Mouse (Mus musculus): ENCODE measurements around the gene Med11.
A peak's percentile ranks its signal among the peaks of the same experiment; 100 is the strongest.
"Not testable (repeated sequence)": the region's sequence is repeated elsewhere in the genome, so short reads cannot be mapped to it uniquely, and the experiment has no call there.

Med11 gene

DNA sequence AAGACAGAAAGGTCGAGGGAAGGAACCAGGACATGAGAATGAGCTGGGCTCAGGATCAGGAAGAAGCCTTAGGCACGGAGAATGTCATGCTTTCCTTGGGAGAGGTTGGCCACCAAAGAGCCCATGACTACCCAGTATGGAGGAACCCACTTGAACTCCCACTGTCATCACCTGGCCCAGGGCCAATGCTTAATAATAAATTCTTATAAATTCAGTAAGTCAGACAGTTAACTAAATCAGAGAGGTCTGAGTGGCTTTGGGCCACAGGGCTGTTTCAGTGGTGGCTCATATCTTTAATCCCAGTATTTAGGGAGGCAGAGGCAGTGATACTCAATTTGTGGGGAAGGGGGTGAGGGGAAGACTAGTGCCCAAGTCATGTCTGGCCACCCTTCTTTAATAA lies 793 bp upstream of the Med11 start:
- no peak for DNase-seq

DNA sequence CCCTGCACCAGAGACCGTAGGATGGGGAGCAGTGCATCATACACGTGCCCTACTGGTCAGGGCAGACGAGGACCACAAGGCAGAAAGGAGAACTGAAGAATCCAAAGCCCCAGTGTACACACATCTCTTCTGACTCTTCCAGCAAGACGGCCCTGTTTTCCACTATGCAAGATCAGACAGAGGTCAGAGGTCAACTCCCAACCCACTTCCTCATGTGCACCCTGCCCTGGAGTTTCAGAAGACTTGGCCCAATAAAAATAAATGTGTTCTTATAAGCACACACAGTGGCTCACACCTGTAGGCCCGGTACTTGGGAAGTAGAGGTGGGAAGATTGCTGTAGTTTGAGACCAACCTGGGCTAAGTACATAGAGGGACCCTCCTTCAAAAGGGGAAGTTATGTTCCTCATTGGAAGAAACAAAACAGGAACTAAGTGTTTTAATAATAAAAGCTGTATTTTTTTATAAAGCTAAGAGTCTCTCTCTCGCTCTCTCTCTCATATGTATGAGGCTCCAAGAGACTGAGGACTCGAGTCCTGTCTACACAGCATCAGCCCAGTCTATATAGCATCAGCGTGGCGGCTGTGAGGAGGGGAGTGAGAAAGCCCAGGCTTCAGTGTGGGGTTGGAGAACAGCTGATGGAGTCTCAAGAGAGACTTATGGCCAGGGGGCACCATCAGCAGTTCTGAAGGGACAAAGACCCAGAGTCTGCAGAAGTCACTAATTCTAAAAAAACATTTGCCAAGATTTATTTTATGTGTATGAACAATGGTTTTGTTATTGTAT lies 1.7 kb downstream of the Med11 start:
- DNase-seq: no peak

DNA sequence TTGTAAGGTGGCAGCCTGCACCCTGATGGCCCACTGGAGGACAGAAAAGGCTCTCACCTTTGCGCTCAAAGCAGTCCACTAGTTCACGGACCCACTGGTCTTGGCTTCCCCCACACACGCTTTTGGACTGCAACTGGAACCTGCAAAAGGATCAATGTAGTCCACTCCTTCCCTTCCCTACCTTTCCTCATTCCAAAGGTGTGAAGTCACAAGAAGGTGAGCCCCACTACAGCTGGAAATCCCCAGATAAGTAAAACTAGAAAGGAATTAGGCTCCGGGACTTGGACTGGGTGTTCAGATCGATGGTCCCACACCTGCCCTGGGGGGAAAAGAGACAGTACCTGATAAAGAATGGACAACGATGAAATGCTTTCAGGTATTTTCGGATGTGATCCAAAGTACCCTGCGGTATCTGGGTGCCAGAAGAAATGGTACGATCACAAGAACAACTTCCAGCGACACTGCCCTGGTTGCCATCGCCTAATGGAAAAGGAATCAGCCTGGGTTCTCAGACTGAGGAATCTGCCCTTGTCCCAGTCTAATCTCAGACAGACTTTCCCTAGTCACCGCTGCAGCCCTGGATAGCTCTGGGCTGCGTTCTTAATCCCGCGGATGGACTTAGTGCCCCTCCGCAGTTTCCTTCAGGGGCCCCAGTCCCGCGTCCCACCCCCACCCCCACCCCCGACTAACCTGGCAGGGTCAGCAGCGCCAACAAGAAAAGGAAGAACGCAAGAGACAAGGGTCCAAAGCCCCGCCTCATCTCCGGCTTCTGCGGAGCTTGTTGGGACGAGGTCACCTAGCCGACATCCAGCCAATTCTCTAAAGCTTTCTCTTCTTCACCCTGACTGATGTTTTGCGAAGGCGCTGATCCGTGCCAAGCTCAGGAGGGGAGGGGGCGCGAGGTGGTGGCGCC lies 7.2 kb downstream of the Med11 start, which contains the start of gene Zmynd15:
Gene Zmynd15, plus strand, starts transcription at position 746 of the 913 bp plus-strand sequence.
- no peak for DNase-seq

DNA sequence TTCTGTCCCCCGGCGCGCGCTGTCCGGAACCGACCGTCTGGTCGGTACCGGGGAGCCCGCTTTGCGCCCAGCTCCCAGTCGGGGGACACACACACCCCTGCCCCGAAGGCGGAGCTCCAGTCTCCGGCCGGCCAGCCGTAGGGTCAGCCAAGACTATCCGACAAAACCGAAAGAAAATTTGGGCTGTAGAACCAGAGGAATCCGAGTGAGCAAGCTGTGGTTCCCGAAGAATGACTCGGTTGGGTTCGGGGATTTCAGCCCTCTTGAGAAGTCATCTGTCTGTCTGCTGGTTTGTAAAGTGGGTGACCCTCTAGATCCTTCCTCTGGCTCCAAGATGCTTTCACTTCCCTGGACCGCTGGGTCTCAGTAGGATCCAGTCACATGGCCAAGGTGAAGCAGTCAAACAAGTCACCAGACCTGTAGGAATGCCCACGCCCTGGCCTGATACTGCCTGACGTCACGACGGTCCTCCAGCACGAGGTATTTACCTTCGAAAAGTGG lies 7.9 kb downstream of the Med11 start, which contains the start of gene Cxcl16:
Gene Cxcl16, minus strand, starts transcription at position 384 of the 501 bp plus-strand sequence.
- DNase-seq: no peak

DNA sequence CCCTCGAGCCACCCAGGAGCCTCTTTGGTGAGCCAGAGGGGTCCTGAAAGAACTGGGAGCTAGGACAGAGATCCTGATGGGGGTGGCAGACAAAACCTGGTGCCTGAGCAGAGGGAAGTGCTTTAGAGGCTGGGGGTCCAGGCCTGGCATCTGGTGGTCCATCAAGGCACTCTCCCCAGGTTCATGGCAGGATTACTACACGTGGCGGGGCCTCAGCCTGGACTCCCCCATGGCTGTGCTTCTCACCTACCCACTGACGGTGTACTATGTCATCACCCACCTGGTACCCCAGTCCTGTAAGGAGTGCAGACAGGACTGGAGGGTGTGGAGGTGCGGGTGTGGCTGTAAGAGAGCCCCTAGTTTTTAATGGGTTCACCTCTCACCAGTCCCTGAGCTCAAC lies 12.3 kb downstream of the Med11 start:
- no peak for DNase-seq

DNA sequence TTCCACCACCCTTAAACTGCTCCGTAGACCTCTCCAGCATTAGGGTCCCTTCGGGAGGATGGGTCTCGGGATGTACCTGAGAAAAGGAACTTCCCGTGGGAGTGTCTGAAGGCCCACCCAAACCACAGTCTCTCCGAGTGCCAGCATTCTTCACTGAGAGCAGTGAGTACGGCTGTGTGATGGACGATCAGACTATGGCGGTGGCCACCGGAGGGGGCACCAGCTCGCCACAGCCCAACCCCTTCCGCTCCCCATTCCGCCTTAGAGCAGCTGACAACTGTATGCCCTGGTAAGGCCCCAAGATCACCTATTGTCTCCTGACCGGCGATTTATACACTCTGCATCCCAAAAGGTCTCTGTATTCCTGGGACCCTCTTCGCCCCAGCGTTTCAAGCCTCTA lies 13.5 kb downstream of the Med11 start:
- no peak for DNase-seq

DNA sequence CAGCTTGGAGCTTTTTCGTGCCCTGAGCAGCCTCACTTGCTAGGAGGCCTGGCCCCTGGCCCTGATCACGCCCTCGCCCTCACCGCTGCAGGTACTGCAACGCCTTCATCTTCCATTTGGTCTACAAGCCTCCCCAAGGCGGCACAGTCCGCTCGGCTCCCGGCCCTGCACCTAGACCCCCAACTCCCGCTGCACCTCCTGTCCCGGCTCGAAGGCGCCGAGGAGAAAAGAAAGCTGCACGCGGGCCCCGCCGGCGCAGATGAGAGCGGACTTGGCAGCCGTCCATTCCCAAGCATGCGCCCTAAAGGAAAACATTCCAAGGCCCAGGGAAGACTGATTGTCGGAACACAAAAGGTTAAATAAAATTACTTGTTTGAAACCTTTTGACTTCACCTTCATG lies 14.1 kb downstream of the Med11 start:
- DNase-seq: peak; percentile 36

DNA sequence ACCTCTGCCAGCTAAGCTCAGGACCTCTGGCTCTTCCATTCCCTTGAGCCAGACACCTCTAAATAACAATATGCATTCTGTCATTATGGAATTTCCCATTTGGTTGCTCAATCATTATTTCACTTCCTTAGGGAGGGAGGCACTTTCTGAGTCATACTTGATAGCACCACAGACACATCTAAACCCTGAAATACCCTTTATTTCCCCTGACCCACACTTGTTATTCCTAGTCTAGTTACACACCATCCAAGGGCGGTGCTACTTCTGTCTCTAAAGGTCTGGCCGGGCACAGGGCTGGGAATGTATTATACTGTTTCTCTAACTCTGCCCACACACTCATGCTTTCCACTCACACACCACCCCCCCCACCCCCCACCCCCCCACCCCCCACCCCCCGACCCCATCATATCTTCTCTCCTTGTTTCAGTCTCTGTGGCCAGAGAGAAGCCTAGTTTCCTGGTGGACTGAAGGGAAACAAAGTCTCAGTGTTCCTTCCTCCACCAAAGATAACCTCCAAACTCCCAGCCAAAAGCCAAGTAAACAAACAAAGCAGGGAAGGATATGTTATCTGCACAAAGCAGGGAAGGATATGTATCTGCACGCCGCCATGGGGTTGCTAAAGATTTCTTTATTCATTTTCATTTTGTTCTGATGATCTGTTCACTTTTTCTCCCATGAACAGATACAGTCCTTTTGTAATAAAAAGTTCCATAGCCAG lies 16.3 kb downstream of the Med11 start:
- no peak for DNase-seq

DNA sequence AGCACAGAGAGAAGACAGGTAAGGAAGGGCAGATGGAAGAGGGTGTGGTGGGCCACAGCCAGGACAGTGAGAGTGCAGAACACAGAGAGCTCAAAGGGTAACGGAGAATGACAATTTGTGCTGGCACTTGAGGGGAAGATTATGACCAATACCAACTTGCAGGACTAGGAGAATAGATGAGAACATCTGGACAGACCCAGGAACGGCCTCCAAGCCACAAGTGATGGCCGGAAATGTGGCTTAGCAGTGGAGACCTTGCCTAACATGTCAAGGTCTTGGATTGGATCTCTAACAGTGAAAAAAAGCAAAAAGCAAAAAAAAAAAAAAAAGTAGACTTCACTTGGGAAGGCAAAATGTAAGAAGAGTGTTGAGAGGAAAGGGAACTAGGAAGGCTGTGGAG lies 18.0 kb downstream of the Med11 start:
- no peak for DNase-seq

DNA sequence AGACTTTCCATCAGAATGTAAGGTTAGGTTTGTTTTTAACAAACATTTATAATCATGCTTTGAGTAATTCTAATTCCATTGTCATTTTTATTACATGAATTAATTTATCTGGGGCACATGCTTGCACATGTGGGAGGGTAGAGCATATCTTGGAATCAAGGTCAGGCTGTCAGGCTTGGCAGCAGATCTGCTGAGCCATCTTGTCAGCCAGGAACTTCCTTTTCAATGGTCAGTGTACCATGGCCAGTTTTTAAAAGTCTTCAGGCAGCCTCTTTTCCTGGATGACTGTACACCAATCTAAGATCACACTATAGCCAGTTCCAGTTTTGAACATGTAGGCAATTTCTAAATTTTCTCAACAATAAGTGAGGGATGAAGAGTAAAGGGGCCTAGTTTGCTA lies 21.0 kb downstream of the Med11 start:
- no peak for DNase-seq

DNA sequence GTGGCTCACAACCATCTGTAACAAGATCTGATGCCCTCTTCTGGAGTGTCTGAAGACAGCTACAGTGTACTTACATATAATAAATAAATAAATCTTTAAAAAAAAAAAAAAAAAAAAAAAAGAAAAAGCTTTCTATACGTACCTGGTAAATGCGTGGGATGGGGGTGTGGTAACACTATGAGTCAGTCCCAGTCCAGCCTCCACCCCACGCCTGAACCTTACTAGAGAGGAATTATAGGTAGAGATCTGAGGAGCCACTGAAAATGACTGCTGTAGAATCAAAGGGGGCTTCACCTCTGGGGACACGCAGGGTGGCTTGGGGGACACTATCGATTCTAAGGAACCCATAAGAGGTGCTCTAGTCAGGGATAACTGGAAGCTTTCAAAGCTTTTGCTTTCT lies 21.6 kb downstream of the Med11 start:
- not testable (repeated sequence) for DNase-seq

DNA sequence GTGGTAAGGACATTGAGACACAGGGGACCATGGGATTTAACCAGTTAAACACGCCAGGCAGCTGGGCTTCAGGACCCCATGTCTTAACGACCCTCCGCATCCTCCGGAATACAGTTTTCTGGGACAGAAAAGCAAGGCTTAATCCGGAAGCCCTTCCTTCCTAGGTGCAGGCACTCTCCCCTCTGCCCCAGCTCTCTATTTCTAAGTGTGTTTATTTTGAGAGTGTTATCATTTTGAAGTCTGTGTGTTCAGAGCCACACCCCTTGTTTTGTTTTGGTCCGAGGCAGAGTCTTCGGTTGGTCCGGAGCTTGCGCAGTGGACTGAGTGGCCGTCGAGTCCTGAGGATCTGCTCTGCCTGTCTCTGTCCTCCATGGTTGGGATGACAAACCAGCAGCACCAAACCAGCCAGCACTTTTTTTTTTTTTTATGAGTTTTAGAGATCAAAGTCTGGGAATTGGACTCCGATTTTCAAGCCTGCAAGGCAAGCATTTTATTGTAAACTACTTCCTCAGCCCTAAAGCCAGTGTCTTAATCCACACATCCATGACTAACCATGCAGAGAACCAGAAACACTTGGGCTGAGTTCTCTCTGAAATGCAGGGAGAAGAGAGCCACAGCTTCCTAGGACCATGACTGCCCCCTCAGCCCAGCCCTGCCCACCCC lies 23.3 kb downstream of the Med11 start:
- no peak for DNase-seq

DNA sequence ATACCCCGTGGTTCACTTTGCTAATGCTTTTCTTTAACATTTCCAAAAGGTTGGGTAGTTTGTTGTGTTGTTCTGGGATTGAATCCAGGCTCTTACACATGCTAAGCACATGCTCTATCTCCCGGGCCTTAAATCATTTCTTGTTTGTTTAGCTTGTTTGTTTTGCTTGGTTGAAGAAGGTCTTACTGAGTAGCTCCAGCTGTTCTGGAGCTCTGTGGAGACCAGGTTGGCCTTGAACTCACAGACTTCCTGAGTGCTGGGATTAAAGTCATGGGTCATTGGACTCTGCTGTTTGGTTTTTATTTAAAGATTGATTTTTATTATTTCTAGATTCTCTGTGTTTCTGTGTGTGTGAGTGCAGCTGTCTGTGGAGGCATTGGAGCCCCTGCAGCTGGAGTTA lies 33.8 kb downstream of the Med11 start:
- DNase-seq: no peak

DNA sequence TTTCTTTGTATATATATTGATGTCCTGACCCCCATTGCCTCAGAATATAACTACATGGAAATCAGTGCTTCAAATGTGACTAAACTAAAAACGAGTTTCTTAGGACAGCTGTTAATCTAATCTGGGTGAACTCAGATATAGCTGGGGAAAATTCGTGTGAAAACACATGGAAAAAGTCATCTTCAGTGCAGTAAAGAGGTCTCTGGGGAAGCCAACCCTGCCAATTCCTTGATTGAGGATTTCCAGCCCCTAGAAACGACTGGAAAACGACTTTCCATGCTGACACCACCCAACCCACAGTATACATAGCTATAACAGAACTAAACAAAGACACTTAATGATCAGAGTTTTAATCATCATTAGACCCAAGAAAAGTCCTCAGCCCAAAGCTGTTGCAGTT lies 36.1 kb downstream of the Med11 start:
- no peak for DNase-seq

DNA sequence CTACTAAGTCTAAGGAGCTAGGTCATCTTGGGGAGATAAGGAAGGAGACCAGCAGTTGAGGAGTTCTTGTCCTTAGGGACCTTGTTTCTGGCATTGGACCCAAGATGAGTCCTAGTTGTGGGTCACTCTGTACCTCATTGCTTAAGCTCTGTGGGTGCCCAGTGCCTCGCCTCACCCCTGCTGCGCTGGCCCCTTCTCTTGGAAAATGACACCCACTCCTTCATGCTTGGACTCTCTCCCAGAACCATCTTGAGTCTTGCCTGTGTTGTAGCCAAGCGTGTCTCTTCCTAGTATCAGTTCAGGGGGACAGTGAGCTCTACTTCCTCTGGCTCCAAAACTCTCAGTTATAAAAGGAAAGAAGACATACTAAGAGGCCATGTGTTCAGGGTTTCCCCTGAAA lies 37.4 kb downstream of the Med11 start:
- no peak for DNase-seq

DNA sequence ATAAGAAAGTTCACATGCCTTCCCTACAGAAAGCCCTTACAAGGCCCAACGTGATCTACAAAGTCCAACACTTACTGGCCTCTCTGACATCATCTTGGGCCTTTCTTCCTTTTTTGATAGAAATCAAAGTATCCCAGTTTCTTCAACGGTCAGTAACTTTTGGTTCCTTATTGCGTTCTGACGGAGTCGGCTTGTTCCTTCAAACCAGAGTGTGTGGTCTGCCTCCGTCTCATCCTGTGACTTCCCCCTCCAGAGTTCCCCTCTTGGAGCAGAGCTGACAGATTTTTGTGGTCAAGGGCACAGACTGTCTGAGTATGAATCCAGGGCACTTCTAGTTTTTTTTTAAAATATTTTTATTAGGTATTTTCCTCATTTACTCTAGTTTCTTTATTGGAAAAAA lies 38.0 kb downstream of the Med11 start:
- DNase-seq: no peak

DNA sequence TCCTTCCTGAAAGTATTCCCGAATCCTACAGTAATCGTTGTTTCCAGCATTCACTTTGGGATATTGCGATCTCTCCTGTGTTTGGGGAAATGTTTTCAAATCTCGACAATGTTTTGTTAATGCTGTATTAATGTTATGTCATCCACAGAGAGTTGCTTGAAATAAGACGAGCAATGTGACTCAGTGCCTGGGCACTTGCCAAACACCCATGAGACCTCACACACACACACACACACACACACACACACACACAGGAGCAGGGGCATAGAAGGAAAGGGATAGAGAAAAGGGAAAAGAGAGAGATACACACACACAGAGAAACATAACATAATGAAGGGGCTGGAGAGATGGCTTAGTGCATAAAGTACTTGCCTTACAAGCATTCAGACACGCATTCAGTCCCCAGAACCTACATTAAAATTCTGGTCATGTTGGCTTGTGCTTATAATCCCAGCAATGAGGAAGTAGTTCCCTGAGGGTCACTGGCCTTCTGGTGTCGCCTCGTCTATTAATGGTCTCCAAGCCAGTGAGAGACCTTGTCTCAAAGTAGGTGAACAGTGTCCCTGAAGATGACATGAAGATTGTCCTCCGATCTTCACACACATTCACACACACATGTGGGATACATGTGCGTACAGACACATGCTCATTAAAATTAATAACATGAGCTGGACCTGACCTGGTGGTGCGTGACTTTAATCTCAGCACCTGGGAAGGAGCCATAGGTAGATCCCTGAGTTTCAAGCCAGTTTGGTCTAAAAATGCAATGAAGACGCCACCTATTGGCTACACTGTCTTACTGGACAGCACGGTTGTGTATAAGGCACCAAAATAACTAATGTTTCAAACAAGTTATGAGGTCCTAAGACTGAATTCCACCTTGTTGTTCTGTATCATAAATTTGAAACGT lies 48.1 kb downstream of the Med11 start:
- DNase-seq: no peak

DNA sequence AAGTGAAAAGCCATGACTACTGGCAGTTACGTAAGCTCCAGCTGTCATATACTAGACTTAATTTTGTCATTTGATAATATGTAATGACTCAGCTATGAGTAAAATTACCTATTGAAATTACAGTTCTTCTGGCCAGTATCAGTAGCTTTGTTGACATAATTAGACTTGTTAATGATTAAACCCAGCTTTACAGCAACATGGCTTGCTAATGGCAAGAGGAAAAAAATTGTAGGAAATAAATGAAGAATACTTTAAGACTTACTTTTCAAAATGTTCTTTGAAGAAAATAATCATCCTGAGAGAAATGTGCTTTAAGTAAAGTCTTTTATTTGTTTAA lies 48.7 kb downstream of the Med11 start:
- no peak for DNase-seq

DNA sequence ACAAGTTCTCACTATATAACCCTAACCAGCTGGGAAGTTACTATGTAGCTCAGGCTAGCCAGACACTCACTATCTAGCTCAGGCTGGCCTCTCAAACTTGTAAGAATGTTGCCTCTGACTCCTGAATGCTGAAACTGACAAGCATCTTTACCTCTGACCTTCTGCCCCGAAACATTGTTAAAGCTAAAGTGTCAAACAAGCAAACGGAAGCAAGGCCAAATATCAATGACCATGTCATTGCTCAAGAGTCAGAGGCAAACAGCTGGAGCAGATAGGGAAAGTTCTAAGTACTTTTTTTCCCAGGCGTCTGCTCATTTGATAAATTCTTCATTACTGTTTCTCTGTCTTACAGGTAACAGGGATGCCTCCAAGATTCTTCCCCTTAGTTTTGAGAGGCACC lies 50.3 kb downstream of the Med11 start:
- DNase-seq: no peak

Data from right cerebral cortex, postnatal 14 days (tissue).